Mouse (Mus musculus) right cerebral cortex, postnatal 14 days (tissue): ENCODE results near the gene Acod1.
A peak's percentile ranks its signal among the peaks of the same experiment; 100 is the strongest.

Experiments used
- DNase-seq: peaks from one replicate; pipeline ENCODE4 v3.0.0; 2022

Acod1 gene

GRCm38 (mm10) chr14:103073825-103074224 lies 27.0 kb downstream of the Acod1 start:
- DNase-seq = no peak

DNA sequence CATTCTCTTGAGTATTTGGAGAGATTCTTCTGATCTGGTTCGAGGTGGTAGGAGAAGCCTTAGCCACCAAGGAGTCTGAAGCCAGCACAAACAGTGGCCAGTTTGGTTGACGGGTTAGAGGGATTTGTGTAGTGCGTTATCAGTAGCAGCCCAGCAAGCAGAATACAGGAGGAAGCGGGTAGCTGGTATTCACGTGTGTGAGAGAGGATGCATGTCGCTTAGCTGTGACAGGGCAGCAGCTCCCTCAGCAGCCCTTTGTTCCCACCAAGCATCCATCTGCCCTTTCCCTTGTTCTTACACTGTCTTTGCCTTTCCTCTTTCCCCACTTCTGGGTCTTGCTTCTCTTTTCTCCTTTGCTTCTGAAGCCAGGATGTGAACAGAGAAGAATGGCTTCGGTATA lies 28.4 kb downstream of the Acod1 start:
- no peak for DNase-seq

- DNase-seq = no peak
These were observed 30.7 kb downstream of the Acod1 start for GRCm38 (mm10) chr14:103077272-103078005.

DNA sequence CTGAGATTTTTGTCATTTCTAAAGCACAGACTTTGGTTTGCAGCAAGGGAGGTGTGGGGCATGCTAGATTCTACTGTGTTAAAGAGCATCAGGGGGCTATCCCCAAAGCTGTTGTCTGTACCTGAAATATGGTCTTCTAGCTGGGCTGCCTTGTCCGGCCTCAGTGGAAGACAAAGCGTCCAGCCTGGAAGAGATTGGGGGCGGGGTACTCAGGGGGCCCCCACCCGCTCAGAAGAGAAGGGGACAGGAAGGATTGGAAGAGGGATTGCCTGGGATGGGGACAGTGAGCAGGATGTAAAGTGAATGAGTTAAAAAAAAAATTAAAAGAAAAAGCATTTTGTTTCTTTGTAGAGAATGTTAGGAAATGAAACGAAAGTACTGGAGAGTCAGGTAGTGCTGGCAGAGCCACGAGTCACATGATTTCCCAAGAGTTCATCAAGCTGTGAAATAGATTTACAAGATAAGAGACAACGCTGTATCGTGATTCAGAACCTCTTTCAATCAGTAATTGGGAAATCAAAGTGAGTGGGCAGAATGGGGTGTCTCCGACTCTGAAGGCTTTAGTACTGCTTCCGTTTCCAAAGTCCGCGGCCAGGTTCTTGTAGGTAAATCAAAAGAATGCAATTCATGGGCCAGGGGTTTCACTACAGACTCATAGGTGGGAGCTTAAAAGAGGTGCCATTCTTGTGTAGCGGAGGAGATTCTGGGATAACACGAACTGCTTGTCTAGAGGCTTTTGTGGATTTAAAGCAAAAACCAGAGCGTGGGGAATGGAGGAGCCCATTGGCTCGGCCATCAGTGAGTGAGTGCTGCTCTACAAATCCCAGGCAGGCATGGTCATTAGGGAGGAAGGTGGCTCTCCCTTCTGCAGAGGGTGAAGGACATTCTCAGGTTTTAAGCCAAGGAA lies 31.5 kb downstream of the Acod1 start:
- no peak for DNase-seq

DNA sequence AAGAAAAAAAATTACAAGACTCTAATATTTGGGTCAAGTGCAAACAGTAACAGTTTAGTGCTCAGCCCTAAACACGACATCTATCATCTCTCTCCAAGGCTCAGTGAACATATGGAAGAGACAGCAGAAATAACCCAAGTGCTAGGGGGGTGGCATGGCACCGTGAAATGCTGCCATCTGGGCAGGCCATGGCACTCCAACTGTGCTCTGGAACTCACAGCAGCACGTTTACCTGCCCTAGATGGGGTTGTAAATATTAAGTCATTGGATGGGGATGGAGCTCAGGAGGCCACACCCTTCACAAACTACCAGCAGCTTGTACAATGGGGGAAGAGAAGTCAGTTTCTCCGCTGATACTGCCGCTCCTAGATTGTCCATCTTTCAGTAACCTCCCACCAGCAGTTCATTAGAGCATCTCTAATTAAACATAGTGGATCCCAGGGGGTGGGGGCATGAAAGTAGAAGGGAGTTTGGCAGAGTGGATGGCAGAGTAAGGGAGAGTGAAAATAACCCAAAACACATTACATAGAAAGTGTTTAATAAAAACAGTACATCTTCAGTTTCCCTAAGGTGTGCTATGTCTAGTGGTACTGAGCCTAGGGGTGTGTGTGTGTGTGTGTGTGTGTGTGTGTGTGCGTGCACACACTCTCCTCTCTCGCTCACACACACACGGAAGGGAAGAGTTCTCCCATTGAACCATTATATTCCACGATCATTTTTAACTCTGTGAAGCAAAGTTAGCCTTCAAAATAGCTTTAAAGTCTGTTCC lies 32.6 kb downstream of the Acod1 start:
- DNase-seq = no peak

GRCm38 (mm10) chr14:103085840-103086533 lies 39.2 kb downstream of the Acod1 start:
- DNase-seq = no peak

GRCm38 (mm10) chr14:103086671-103087324 lies 40.0 kb downstream of the Acod1 start:
- no peak for DNase-seq

GRCm38 (mm10) chr14:103087846-103088245 lies 41.1 kb downstream of the Acod1 start:
- DNase-seq = no peak

DNA sequence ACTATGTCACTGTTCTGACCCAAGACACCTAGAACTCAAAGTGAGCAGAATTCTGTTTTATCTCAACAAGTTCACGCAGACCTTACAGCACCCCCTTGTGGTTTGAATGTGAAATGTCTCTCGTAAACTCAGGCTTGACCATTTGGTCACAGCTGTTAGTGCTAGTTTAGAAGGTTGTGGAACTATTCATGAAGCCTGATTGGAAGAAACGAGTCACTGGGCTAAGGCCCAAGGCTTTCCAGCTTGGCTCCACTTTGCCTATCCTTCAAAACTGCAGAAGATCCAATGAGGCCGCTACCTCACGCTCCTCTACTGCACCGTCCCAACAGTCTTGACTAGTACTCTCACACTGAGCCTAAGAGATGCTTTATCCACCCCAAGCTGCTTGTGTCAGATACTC lies 41.8 kb downstream of the Acod1 start:
- DNase-seq = no peak

- DNase-seq = no peak
These were observed 46.5 kb downstream of the Acod1 start for GRCm38 (mm10) chr14:103093236-103093635.

DNA sequence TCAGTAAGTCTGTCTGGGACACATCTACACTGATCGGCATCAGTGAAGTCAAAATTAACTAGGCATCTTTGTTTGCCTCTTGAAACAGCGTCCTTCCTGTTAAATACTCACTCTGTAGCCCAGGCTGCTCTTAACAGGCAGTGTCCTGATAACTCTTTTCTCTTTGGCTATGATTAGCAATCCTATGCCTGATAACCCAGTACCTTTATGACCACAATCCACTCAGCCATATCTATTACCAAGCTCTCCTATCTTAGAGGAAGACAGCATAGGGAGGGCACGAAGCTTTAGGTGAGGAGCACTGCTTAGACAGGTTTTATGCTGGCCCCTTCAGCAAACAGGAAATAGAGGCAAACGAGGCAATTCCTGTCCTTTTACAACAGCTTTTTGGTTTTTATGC lies 46.9 kb downstream of the Acod1 start:
- DNase-seq = no peak

- DNase-seq = no peak
These were observed 48.3 kb downstream of the Acod1 start for GRCm38 (mm10) chr14:103095036-103095435.

GRCm38 (mm10) chr14:103095826-103096225 lies 49.0 kb downstream of the Acod1 start:
- no peak for DNase-seq

GRCm38 (mm10) chr14:103096621-103097020 lies 49.8 kb downstream of the Acod1 start:
- DNase-seq = no peak

DNA sequence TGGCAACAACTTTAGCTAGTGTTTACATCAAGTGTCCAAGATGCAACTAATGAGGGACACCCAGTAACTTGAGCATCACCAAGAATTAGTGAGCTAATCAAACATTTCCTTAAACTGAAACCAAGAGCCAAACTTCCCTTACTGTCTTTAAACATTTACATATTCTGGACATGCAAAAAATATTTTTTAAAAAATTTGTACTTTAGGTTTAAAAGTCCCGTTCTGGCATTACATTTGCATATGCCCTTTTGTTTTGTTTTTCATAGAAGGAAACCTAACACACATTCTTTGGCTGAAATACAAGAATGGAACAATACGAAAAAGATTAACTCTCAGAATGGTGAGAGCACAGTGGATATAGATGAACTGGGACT lies 51.4 kb downstream of the Acod1 start:
- no peak for DNase-seq

DNA sequence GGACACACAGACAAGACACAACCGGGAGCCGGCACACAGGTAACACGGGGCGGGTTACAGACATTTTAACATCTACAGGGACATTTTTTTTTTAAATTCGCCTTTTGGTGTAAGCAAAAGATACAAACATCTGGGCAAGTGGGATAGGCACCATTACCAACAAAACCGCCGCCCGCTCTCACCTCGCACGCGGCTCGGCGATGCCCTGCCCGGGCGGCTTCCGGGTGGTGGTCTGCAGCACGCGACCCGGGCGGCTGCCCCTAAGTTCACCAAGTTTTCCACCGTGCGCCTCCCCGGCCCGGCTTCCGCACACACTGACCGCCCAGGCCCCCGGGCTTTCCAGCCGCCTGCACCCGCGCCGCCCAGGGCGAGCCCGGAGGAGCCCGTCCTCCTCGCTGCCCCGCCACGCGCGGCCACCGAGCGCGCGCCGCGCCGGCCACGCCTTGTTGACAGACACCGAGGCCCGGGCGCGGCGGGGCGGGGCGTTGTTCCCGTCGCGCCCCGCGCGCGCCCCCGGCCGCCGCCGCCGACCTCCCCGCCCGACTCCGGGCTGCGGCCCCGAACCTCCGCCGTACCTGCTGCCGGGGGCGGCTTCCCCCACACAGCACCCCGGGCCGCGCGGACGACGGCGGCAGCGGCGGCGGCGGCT lies 51.9 kb downstream of the Acod1 start:
- DNase-seq = peak; percentile 83

DNA sequence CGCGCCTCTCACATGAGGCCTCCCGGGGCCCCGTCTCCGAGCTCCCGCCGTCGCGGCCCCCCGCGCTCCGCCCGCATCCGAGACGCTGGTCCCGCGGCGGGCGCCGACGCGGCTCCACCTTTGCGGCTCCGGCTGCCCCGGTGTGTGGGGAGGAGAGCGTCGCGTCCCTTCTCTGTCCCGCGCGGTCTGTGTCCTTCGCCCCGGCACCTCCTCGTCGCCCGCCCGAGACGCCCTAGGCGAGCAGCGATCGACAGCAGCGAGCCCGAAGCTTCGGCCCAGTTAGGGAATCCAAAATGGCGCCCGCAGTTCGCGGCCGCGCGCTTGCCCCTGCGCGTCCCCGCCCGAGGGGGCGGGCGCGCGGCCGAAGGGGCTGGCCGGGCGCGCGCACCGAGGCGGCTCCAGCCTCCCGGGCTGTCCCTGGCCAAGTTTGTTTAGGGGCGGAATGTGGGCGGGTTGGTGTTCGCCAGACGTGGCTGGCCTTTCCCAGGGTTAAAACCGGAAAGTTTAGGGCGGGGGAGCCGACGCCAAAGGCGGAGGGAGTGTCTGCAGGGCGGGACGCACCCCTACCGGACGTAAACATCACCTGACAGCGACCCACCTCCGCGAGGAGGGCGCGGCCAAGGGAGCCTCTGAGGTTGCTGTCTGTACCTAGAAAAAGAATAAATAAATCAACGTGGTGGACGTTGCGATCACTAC lies 52.6 kb downstream of the Acod1 start, which contains the start of gene Fbxl3:
Fbxl3 (minus strand) TSS at position 329 of the 696 bp plus-strand sequence.
- DNase-seq = peak; percentile 77

DNA sequence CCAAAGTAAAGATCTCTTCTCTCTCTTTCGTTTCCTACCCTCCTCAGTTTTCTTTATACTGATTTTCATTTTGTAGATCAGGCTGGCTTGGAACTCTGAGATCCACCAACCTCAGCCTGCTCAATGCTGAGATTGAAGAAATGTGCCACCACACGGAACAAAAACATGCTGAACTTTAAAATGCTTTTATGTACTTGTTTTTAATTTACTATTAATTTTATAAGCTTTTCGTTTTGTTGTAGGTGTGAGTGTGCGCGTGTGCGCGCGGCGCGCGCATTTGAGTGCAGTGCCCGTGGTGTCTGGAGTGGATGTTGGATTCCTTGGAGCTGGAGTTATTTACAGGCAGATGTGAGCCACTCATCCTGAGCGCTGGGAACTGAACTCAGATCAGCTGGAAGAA lies 53.5 kb downstream of the Acod1 start:
- no peak for DNase-seq

- no peak for DNase-seq
These were observed 54.4 kb downstream of the Acod1 start for GRCm38 (mm10) chr14:103101171-103101570.

GRCm38 (mm10) chr14:103102246-103102645 lies 55.5 kb downstream of the Acod1 start:
- no peak for DNase-seq
